Mouse (Mus musculus): Measurements from ENCODE around the gene Lctl.

- TF ChIP-seq HCFC1 (IDR thresholded peaks at IDR 0.05; ENCODE audit: borderline replicate concordance, insufficient read depth, low read length): no peak
- TF ChIP-seq CHD2 (IDR thresholded peaks at IDR 0.05; ENCODE audit: low read depth, low read length): no peak
- no peak for TF ChIP-seq MAFK (IDR thresholded peaks at IDR 0.05; ENCODE audit: insufficient read depth, low read depth, low read length)
- no peak for TF ChIP-seq ZNF384 (IDR thresholded peaks at IDR 0.05; ENCODE audit: low read depth, low read length)
Measured at GRCm38 (mm10) chr9:64089004-64089403, 27.9 kb upstream of the Lctl start.
